Mouse (Mus musculus) embryonic facial prominence, embryonic 14.5 days (tissue): Measurements from ENCODE around the gene Tex35. TPM values are rescaled to one million over a fixed set of nuclear protein-coding genes. Genes with fewer than 3 reads are reported as not detected.

Experiments
- ATAC-seq: fragments of 200-750 bp; cut with Nextera tagmentation; 2 replicates; pipeline ENCODE4 v1.8.0; 2017; ENCODE audit warnings: low read depth, moderate number of reproducible peaks, moderate TSS enrichment
- DNase-seq: peaks from one replicate; pipeline ENCODE4 v3.0.0-alpha.2; 2015; ENCODE audit warnings: low spot score
- H3K27ac ChIP-seq: fragments of 300-500 bp; sonication (generic); replicated peaks from 2 replicates; pipeline ENCODE4 v1.5.1; 2014; ENCODE audit warnings: low read depth, mild to moderate bottlenecking, low read length, moderate library complexity
- H3K27me3 ChIP-seq: fragments of 300-500 bp; sonication (generic); replicated peaks from 2 replicates; pipeline ENCODE4 v1.6.1; 2014; ENCODE audit warnings: low read length; ENCODE audit not compliant: control insufficient read depth, insufficient read depth
- H3K36me3 ChIP-seq: fragments of 300-500 bp; sonication (generic); 2 replicates; pipeline ENCODE4 v1.6.1; 2014; ENCODE audit warnings: low read length, mixed read lengths; ENCODE audit not compliant: control insufficient read depth, insufficient read depth
- H3K4me1 ChIP-seq: fragments of 300-500 bp; sonication (generic); 2 replicates; pipeline ENCODE4 v1.6.1; 2014; ENCODE audit warnings: antibody characterized with exemption, low read length; ENCODE audit not compliant: control insufficient read depth, insufficient read depth
- H3K4me2 ChIP-seq: fragments of 300-500 bp; sonication (generic); 2 replicates; pipeline ENCODE4 v1.6.1; 2014; ENCODE audit warnings: low read depth, mild to moderate bottlenecking, low read length, moderate library complexity, mixed read lengths
- H3K4me3 ChIP-seq: fragments of 300-500 bp; sonication (generic); 2 replicates; pipeline ENCODE4 v1.5.1; 2014; ENCODE audit warnings: low read depth, mild to moderate bottlenecking, low read length
- H3K9ac ChIP-seq: fragments of 300-500 bp; sonication (generic); 2 replicates; pipeline ENCODE4 v1.6.1; 2014; ENCODE audit warnings: low read depth, mild to moderate bottlenecking, low read length, moderate library complexity, mixed read lengths
- H3K9me3 ChIP-seq: fragments of 300-500 bp; sonication (generic); 2 replicates; pipeline ENCODE4 v1.6.1; 2016; ENCODE audit warnings: low read length; ENCODE audit not compliant: control insufficient read depth
- WGBS: fragments of 180-500 bp; shearing (Covaris S2); extraction: QIAGEN DNeasy Blood & Tissue Kit; methylation state at CpG from one replicate; pipeline ENCODE4 v1.1.7; 2014; 5-methylcytosine and 5-hydroxymethylcytosine counted together
- polyA plus RNA-seq: library from polyadenylated mRNA; unstranded; fragments of >200 nt; fragmentation: Nextera tagmentation; extraction: Ambion mirVana; gene quantifications from 2 replicates; pipeline ENCODE4 v1.2.1, GENCODE M21; 2014

The Tex35 gene
- polyA plus RNA-seq, 1 experiment from 2014 or later, result not detected

DNA sequence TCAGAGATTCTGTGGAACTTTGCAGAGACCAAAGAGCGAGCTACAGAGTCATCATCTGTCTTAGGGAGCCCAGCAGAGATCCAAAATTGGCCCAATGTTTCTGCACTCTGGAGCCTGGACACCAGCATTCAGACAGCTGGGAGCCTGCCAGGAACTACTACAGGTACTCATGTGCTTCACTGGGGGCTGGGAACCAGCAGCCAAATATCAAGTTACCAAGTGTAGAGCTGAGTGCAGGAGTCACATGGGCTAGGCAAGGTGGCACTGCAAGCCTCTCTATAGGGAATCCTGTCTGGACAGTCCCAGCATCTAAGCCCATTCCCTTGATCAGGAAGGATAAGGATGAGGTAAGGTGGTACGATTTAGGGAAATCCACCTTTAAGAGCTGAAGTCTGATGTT is 19.7 kb upstream of the Tex35 start:
- no peak overlapping the region for H3K9ac ChIP-seq
- no peak overlapping the region for H3K27ac ChIP-seq
- H3K4me3 ChIP-seq, result no peak overlapping the region
- H3K4me2 ChIP-seq, result no peak overlapping the region
- DNase-seq, result no peak
- no peak for ATAC-seq
- 94% methylated on average over 2 of the region's 2 CpGs for WGBS
- no peaks in the 10 kb centered on the region for H3K27me3 ChIP-seq
- no peaks in the 10 kb centered on the region for H3K9me3 ChIP-seq
- H3K36me3 ChIP-seq, result no peaks in the 10 kb centered on the region
- no peaks in the 10 kb centered on the region for H3K4me1 ChIP-seq

DNA sequence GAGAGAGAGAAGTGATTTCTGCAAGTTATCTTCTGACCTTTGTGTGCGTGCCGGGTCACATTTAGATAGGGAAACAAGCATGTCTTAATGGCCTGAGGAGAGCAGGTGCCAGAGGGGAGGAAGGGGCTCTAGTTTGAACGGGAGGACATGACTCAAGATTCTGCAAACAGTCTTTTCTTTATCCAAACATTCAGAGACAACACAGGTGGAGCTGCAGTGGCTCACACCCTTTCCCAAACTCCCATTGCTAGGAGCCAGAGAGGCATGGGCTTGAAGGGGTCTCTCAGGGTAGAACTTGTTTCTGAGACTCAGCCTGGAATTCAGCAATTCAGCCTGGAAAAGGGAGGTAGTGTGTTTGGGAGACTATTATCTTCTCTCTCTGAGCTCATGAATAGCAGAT is 15.4 kb upstream of the Tex35 start:
- H3K9me3 ChIP-seq, result no peaks in the 10 kb centered on the region
- no peak overlapping the region for H3K9ac ChIP-seq
- no peak overlapping the region for H3K4me2 ChIP-seq
- no peaks in the 10 kb centered on the region for H3K36me3 ChIP-seq
- no peak overlapping the region for H3K27ac ChIP-seq
- no peak for DNase-seq
- H3K27me3 ChIP-seq, result no peaks in the 10 kb centered on the region
- 77% methylated on average over 3 of the region's 3 CpGs for WGBS
- no peaks in the 10 kb centered on the region for H3K4me1 ChIP-seq
- H3K4me3 ChIP-seq, result no peak overlapping the region
- no peak for ATAC-seq

DNA sequence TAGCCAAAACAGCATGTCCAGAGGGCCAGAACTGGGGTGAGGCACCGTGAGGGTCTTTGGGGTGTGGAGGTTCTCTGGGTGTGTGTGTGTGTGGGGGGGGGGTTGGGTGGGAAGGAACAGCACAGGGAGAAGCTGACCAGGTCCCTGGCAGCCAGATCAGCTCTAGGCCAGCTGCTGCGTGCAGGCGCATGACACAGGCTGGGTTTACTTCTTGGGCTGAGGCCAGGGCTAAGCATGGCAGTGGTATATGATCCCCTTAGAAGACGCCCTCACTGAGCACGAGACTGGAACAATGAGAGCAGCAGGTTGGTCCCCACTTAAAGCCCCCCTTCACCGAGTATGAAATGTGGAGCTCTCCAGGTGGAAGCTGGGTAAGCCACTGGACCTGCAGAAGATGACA is 10.7 kb upstream of the Tex35 start:
- WGBS, result 75% methylated on average over 6 of the region's 6 CpGs
- Histone ChIP-seq H3K36me3 (no peaks in the 10 kb centered on the region), H3K4me2 (no peak overlapping the region), H3K27me3 (no peaks in the 10 kb centered on the region), H3K4me3 (no peak overlapping the region), H3K4me1 (no peaks in the 10 kb centered on the region), H3K27ac (no peak overlapping the region), H3K9me3 (0 out of 2 replicates have a peak, but pooled peaks cover 2% of the 10 kb centered on the region), H3K9ac (no peak overlapping the region)
- peak; percentile 66 for DNase-seq
- ATAC-seq, result peak; percentile 92

DNA sequence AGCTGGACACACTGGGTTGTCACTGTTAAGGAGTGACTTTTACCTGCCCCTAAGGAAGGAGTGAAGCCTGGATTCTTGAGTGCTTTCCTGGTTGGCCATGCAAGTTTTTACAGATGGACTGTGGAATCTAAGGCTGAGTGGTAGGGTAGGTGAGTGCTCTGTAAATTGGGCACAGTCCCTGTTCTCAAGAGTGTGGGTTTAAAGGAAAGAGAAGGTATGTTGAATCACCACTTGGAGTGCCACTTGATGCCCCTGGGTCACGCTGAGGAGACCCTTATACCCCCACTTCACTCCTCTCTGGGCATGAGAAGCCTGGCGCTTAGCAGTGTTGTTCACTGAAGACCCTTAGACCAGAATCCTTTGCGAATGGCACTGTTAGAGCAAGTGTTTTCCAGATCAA is 9.0 kb upstream of the Tex35 start:
- Histone ChIP-seq H3K4me3 (no peak overlapping the region), H3K9ac (no peak overlapping the region), H3K9me3 (0 out of 2 replicates have a peak, but pooled peaks cover 2% of the 10 kb centered on the region), H3K4me1 (no peaks in the 10 kb centered on the region), H3K36me3 (no peaks in the 10 kb centered on the region), H3K27me3 (no peaks in the 10 kb centered on the region), H3K4me2 (no peak overlapping the region), H3K27ac (no peak overlapping the region)
- 84% methylated on average over 3 of the region's 3 CpGs for WGBS
- DNase-seq, result no peak
- no peak for ATAC-seq

DNA sequence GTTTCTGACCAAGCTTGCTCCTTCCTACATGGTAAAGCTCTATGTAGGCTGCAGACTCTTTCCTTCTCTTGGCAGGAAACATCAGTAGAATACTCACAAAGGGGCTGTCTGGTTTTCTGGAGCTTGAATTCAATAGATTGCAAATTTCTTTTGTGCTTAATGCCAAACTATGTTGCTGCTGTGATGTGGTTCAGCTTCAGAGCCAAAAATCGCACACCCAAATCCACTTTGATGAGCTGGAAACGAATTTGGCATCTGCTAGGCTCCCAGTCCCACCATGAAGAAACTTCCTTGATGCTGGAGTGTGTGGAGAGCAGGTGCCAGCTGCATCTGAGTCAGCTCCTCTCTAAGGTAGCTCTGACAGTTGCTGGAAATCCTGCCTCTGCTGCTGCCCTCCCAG is 6.0 kb upstream of the Tex35 start:
- Histone ChIP-seq H3K27me3 (no peaks in the 10 kb centered on the region), H3K9ac (no peak overlapping the region), H3K4me1 (no peaks in the 10 kb centered on the region), H3K9me3 (0 out of 2 replicates have a peak, but pooled peaks cover 2% of the 10 kb centered on the region), H3K4me3 (no peak overlapping the region), H3K27ac (no peak overlapping the region), H3K36me3 (no peaks in the 10 kb centered on the region), H3K4me2 (no peak overlapping the region)
- ATAC-seq, result no peak
- 47% methylated on average over 2 of the region's 2 CpGs for WGBS
- DNase-seq, result peak; percentile 17

DNA sequence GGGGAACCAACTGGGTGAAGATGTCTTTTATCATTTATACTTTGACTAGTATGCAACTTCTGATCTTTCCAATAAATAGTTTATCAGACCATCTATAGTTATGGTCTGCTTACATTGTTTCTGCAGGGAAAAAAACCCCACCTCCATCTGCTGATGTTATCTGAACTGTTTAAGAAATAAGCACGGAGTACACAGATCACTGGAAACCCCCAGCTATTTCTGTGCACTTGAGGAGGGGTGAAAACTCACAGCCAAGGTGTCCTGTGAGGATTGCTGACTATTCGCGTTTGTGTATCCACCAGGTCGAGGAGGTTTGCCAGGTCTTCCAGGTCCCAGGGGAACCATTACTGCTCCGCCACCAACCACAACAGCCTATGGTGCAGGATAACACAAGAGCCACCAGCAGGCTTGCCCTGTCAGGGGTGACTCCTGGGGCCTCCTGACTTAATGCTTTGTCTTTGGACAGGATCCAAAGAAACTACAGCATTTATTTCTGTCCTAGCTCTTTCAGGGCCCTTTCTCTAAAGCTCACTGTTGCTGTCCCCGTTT is 1.9 kb upstream of the Tex35 start:
- 0 out of 2 replicates have a peak, but pooled peaks cover 2% of the 10 kb centered on the region for H3K9me3 ChIP-seq
- ATAC-seq (peak; percentile 80), DNase-seq (peak; percentile 48)
- no peaks in the 10 kb centered on the region for H3K4me1 ChIP-seq
- WGBS, result 49% methylated on average over 6 of the region's 6 CpGs
- no peaks in the 10 kb centered on the region for H3K36me3 ChIP-seq
- H3K27ac ChIP-seq, result no peak overlapping the region
- H3K4me2 ChIP-seq, result no peak overlapping the region
- H3K9ac ChIP-seq, result no peak overlapping the region
- no peaks in the 10 kb centered on the region for H3K27me3 ChIP-seq
- no peak overlapping the region for H3K4me3 ChIP-seq

DNA sequence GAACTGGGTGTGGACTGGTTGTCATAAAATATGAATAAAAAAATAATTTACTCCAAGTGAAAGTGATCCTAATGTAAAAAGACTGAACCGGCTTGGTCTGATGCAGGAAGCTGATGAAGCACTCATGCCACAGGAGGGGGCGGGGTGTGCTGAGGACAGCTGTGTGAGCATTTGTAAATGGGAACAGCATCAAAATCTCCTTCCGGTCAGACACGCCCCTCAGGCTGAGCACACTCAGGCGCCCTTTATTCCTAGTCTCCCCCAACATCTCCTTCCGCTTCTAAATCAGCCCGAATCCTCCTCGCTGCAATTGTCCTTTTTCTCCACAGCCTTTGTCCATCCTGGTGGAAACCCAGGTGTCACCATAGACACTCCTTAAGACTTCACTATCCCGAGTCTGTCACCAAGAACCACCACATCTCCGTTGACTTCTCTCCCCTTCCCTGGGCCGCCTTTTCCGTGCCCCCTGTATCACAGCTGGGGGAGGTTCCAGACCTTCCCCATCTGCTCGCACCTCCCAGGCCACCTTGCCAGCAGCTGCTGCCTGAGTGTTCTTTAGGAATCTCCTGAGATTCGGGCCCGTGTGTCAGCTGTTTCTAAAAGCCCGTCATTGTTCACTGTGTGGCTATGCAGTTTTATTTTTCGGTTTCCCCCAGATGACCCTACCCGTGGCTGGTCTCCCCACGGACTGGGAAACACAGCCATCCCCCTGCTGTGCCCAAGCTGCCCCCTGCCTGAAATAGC is 7.2 kb downstream of the Tex35 start:
- Histone ChIP-seq H3K27ac (peak overlapping the region; percentile 30; the same call in 1 of the 2 replicates), H3K27me3 (no peaks in the 10 kb centered on the region), H3K9me3 (no peaks in the 10 kb centered on the region), H3K9ac (peak overlapping the region; percentile 35), H3K4me1 (peaks cover 9% of the 10 kb centered on the region), H3K4me3 (peak overlapping the region; percentile 30), H3K4me2 (peak overlapping the region; percentile 58), H3K36me3 (no peaks in the 10 kb centered on the region)
- WGBS, result 14% methylated on average over 19 of the region's 19 CpGs
- ATAC-seq (peak; percentile 90), DNase-seq (peak; percentile 87)

DNA sequence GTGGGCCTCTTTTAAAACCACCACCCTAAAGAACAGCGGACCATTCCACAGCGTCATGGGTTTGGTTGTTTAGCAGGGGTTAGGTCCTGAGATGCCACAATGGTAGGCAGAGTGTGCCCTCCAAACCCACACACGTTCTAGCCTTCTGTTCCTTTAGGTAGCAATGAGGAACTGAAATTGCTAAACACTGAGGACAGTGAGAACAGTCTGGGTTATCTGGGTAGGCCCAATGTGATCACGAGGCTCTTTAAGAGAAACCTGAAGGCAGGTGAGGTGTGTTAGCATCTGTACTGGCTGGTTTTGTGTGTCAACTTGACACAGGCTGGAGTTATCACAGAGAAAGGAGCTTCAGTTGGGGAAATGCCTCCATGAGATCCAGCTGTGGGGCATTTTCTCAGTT is 12.9 kb downstream of the Tex35 start:
- no peaks in the 10 kb centered on the region for H3K4me1 ChIP-seq
- H3K4me3 ChIP-seq, result no peak overlapping the region
- H3K4me2 ChIP-seq, result no peak overlapping the region
- no peaks in the 10 kb centered on the region for H3K36me3 ChIP-seq
- H3K9ac ChIP-seq, result no peak overlapping the region
- H3K27ac ChIP-seq, result no peak overlapping the region
- WGBS, result 81% methylated on average over 4 of the region's 4 CpGs
- H3K9me3 ChIP-seq, result no peaks in the 10 kb centered on the region
- DNase-seq, result no peak
- no peak for ATAC-seq
- H3K27me3 ChIP-seq, result no peaks in the 10 kb centered on the region

DNA sequence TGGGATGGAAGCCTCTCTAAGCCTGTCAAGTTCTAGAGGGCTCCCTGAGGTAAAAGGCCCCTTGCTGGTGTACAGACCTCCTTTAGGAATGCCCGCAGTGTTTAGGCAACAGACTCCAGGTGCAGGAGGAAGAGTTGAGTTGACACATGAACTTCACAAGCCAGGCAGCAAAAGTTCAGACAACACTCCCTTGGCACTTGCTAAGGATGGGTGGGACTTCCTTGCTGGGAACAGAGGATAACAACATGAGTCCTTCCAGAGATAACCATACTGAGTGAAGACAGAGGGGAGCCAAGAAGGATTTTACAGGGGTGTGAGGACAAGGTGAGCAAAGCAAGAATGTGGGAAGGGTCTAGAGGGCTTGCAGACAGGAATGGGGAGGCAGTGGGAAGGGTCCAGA is 15.9 kb downstream of the Tex35 start:
- DNase-seq (no peak), ATAC-seq (no peak)
- no peak overlapping the region for H3K4me3 ChIP-seq
- H3K9me3 ChIP-seq, result no peaks in the 10 kb centered on the region
- no peaks in the 10 kb centered on the region for H3K4me1 ChIP-seq
- H3K36me3 ChIP-seq, result no peaks in the 10 kb centered on the region
- no peak overlapping the region for H3K9ac ChIP-seq
- H3K27me3 ChIP-seq, result no peaks in the 10 kb centered on the region
- H3K4me2 ChIP-seq, result no peak overlapping the region
- H3K27ac ChIP-seq, result no peak overlapping the region
- 89% methylated on average over 1 of the region's 1 CpGs for WGBS
